ENCODE assay signal across 26 mouse cellular contexts in the genomic region with DNA sequence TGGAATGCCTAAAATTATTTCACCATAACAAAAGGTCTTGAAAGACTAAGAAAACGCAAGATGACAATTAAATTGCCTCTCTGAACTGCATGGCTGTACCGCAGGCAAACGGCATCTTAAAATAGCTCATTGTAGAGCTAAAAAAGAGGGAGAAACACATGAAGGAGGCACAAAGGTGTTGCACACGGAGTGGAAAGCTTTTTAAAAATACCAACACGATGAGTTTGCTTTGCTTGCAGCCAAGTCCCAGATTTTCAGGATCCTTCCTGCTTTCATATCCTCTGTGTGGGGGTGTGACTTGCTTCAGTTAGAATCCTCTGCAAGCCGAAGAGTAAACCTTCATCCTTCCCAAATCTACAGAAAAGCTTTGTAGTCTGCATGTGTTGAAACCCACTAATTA. TPM values are rescaled to one million over a fixed set of nuclear protein-coding genes. Genes with fewer than 3 reads are reported as not detected.
A peak's percentile ranks its signal among the peaks of the same experiment; 100 is the strongest.
DNase-seq lines count a peak whose midpoint lies in the region; ATAC-seq and TF ChIP-seq lines count a peak whose summit lies in the region.
"Had no signal": no experiment of that assay in that cellular context is flagged by ENCODE, and none has a peak within 500 bp of the region (broad histone marks: within the 10 kb centered on the region; RNA-seq: fewer than 3 reads in every experiment).

No protein-coding gene starts in this region.

- no peak for DNase-seq in frontal cortex, postnatal 25 days (ENCODE audit: low spot score in 2 of 2)
- peak; percentile 62 for DNase-seq in left cerebral cortex, adult 11 months (ENCODE audit: low spot score)
- no peak for DNase-seq in left cerebral cortex, postnatal 10 days (ENCODE audit: extremely low spot score in 1 of 2, low spot score in 2 of 2)
- DNase-seq in left cerebral cortex, postnatal 25 days (ENCODE audit: low spot score in 2 of 2), result peak; percentile 52 to 90
- no peak for DNase-seq in neural tube, embryonic 10.5 days (ENCODE audit: extremely low spot score, low spot score)
- DNase-seq in urinary bladder, postnatal 10 days (ENCODE audit: low spot score), result no peak
- DNase-seq: adrenal gland, adult 2 months; B cell, adult 2 months; cerebellum, adult 9-10 months; heart, postnatal 14 days; kidney, adult 9 months; kidney, postnatal 36 days; midbrain, embryonic 14.5 days; thymus, postnatal 14 days had no signal

- peaks cover 16% of the 10 kb centered on the region; the same call in 1 of the 2 replicates for H3K4me1 ChIP-seq in cortical plate, adult 2 months (ENCODE audit: control insufficient read depth, insufficient read depth, low read length)
- H3K4me1 ChIP-seq: liver, embryonic 15.5 days had no signal

- intact Hi-C loops in left cerebral cortex, postnatal 10 days (cut with DNase I), result loop anchor here (5.0 kb wide), 1 partner anchor 95 kb away; no protein-coding TSS in a partner anchor
- intact Hi-C loops in left cerebral cortex, postnatal 25 days (cut with DNase I), result loop anchor here (1.0 to 5.0 kb wide), 4 partner anchors 51 to 130 kb away; no protein-coding TSS in a partner anchor

- ATAC-seq in frontal cortex, adult (ENCODE audit: low TSS enrichment), result peak; percentile 74
- ATAC-seq: intestine, embryonic 15.5 days; lung, postnatal 0 days had no signal

- H3K27ac ChIP-seq in cortical plate, adult 2 months (ENCODE audit: insufficient read depth, low read length), result peak overlapping the region; percentile 96
- H3K27ac ChIP-seq: embryonic facial prominence, embryonic 12.5 days; hindbrain, embryonic 15.5 days; intestine, embryonic 15.5 days; liver, embryonic 15.5 days had no signal

- H3K4me3 ChIP-seq in cortical plate, adult 2 months (ENCODE audit: insufficient read depth, low read length), result no peak overlapping the region
- H3K4me3 ChIP-seq: embryonic facial prominence, embryonic 12.5 days; erythroblast, embryonic 14.5 days; heart, embryonic 12.5 days; hindbrain, embryonic 15.5 days; intestine, embryonic 15.5 days; liver, embryonic 15.5 days had no signal

- no peak for TF ChIP-seq POLR2A in cortical plate, adult 2 months (IDR thresholded peaks at IDR 0.05; ENCODE audit: extremely low read depth, insufficient read depth, low read length)

- no peak for TF ChIP-seq CTCF in cortical plate, adult 2 months (IDR thresholded peaks at IDR 0.05; ENCODE audit: extremely low read depth, insufficient read depth, low read length)

RNA-seq across cellular contexts. Expression of a gene that starts 41.0 kb away (rescaled TPM):
- total RNA-seq in left cerebral cortex, postnatal 10 days (2021), result 1 to 10 TPM in 1 of 2 experiments, under 1 TPM in 1; 0.97 to 1.8 TPM
- 2.2 and 2.4 TPM in 2 replicates for polyA plus RNA-seq in cortical plate, adult 2 months (2012; rRNA removed)
- total RNA-seq in left cerebral cortex, postnatal 25 days (2021), result 1 to 10 TPM; 1.7 to 2.8 TPM
- total RNA-seq: adrenal gland, adult 2 months; common myeloid progenitor, adult 5-6 weeks; gastrocnemius, adult 18-20 months; gastrocnemius, postnatal 4 days; heart, postnatal 14 days had no signal
- polyA plus RNA-seq: adrenal gland, adult 2 months; erythroblast, embryonic 14.5 days; intestine, embryonic 15.5 days; liver, embryonic 15.5 days had no signal

Comparison
In these comparisons a context has a peak if more than half of its experiments do, and no peak if none do; other contexts are left out.
1. DNase-seq: peak in left cerebral cortex, adult 11 months (single experiment) and left cerebral cortex, postnatal 25 days (2 of 2); none in frontal cortex, postnatal 25 days (0 of 2), left cerebral cortex, postnatal 10 days (0 of 2), neural tube, embryonic 10.5 days (single experiment) and urinary bladder, postnatal 10 days (single experiment).